Comparison of ENCODE assay signal across 8 mouse cellular contexts in the genomic region with DNA sequence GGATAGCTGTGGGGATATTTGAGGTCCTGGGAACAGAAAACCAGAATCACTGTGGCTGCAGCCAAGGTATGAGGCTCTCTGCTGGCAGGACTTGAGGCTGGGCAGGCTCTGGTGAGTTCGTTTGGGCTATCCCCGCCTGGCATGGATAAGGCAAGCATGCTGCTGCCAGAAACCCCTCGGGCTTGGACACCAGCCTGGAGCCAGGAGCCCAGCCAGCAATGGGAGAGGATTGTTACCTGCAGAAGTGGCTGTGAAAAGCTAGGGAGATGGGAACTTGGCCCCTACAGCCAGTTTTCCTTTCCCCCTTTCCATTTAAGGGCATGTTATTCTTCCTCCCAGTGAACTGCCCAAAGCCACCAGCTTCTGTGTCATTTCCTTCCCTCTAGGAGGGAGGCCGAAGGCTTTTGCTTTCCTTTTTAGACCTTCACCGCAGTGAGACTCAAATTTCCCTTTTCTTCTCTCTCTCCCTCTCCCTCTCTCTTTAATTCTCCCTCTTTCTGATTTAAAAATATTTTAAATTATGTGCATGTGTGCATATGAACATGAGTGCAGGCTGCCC. TPM values are rescaled to one million over a fixed set of nuclear protein-coding genes. Genes with fewer than 3 reads are reported as not detected.
DNase-seq lines count a peak whose midpoint lies in the region; ATAC-seq and TF ChIP-seq lines count a peak whose summit lies in the region.

No protein-coding gene starts in this region.

- H3K4me3 ChIP-seq in liver, adult 2 months (ENCODE audit: insufficient read depth, low read depth, low read length) = no peak overlapping the region
- H3K4me3 ChIP-seq in heart, embryonic 14.5 days (ENCODE audit: control insufficient read depth in 1 of 2, insufficient read depth in 1 of 2, low read depth in 1 of 2, low read length in 2 of 2) = no peak overlapping the region
- H3K4me3 ChIP-seq in lung, postnatal 0 days (ENCODE audit: low read depth, low read length) = no peak overlapping the region

- H3K9ac ChIP-seq in liver, adult 2 months (ENCODE audit: low read depth, low read length) = no peak overlapping the region
- no peak overlapping the region for H3K9ac ChIP-seq in heart, embryonic 14.5 days (ENCODE audit: low read length)
- H3K9ac ChIP-seq in lung, postnatal 0 days (replicated peaks; ENCODE audit: low read depth) = no peak overlapping the region

- no peak for TF ChIP-seq CTCF in liver, adult 2 months (IDR thresholded peaks at IDR 0.05; ENCODE audit: low read depth, low read length)
- TF ChIP-seq CTCF in lung, postnatal 0 days (IDR thresholded peaks at IDR 0.05) = no peak

- H3K9me3 ChIP-seq in heart, embryonic 14.5 days (ENCODE audit: control insufficient read depth, low read length) = no peaks in the 10 kb centered on the region
- H3K9me3 ChIP-seq in lung, postnatal 0 days (ENCODE audit: low read length) = no peaks in the 10 kb centered on the region

- H3K27me3 ChIP-seq in liver, adult 2 months (ENCODE audit: control insufficient read depth, insufficient read depth, low read length) = no peaks in the 10 kb centered on the region
- no peaks in the 10 kb centered on the region for H3K27me3 ChIP-seq in heart, embryonic 14.5 days (ENCODE audit: control insufficient read depth, insufficient read depth, low read length)
- no peaks in the 10 kb centered on the region for H3K27me3 ChIP-seq in lung, postnatal 0 days (replicated peaks; ENCODE audit: insufficient read depth, low read length)

- H3K4me1 ChIP-seq in liver, adult 2 months (ENCODE audit: control insufficient read depth, insufficient read depth, low read length) = no peaks in the 10 kb centered on the region; the same call in 1 of the 2 replicates
- peaks cover 12 to 18% of the 10 kb centered on the region in 2 experiments for H3K4me1 ChIP-seq in heart, embryonic 14.5 days (ENCODE audit: control insufficient read depth in 2 of 2, insufficient read depth in 2 of 2, low read length in 2 of 2)
- H3K4me1 ChIP-seq in lung, postnatal 0 days (ENCODE audit: insufficient read depth, low read depth, low read length) = peaks cover 3% of the 10 kb centered on the region; the same call in 1 of the 2 replicates

- 64% methylated on average over 5 of the region's 5 CpGs for WGBS in liver, adult 2 months
- WGBS in heart, embryonic 14.5 days = 37% methylated on average over 5 of the region's 5 CpGs
- 49% methylated on average over 5 of the region's 5 CpGs for WGBS in lung, postnatal 0 days

- TF ChIP-seq POLR2A in liver, adult 2 months (IDR thresholded peaks at IDR 0.05; ENCODE audit: extremely low read depth, insufficient read depth, low read length) = no peak

- DNase-seq in liver, adult 2 months (ENCODE audit: extremely low read depth, low read depth, low spot score) = peak; percentile 24
- no peak for DNase-seq in liver
- DNase-seq in cerebellum, adult 9-11 months = peak; percentile 57
- DNase-seq in lung, postnatal 0 days (ENCODE audit: low spot score) = peak; percentile 56
- no peak for DNase-seq in urinary bladder, postnatal 36 days (ENCODE audit: low spot score in 2 of 2)
- no peak for DNase-seq in adrenal gland, postnatal 14 days
- no peak for DNase-seq in natural killer cell, adult 2 months (ENCODE audit: low spot score in 2 of 2)

- no peak for TF ChIP-seq EP300 in lung, postnatal 0 days (IDR thresholded peaks at IDR 0.05)

- no peak overlapping the region for H3K27ac ChIP-seq in liver, adult 2 months (replicated peaks; ENCODE audit: insufficient read depth, low read depth, low read length)
- peak overlapping the region in 1 of 2 experiments; percentile 37; a peak in 2 of 4 replicates for H3K27ac ChIP-seq in heart, embryonic 14.5 days (replicated peaks in 1 of 2; ENCODE audit: control insufficient read depth in 1 of 2, insufficient read depth in 1 of 2, low read depth in 2 of 2, low read length in 2 of 2)
- H3K27ac ChIP-seq in lung, postnatal 0 days (ENCODE audit: low read length) = peak overlapping the region; percentile 1; the same call in 1 of the 2 replicates

- H3K79me2 ChIP-seq in liver, adult 2 months (ENCODE audit: control insufficient read depth, insufficient read depth, low read length) = no peaks in the 10 kb centered on the region

- peak overlapping the region; percentile 7; the same call in 1 of the 2 replicates for H3K4me2 ChIP-seq in heart, embryonic 14.5 days (ENCODE audit: low read length)
- no peak overlapping the region for H3K4me2 ChIP-seq in lung, postnatal 0 days (replicated peaks; ENCODE audit: low read depth, low read length)

- no peaks in the 10 kb centered on the region for H3K36me3 ChIP-seq in liver, adult 2 months (ENCODE audit: control insufficient read depth, insufficient read depth, low read length)
- no peaks in the 10 kb centered on the region for H3K36me3 ChIP-seq in heart, embryonic 14.5 days (ENCODE audit: control insufficient read depth, insufficient read depth, low read length)
- no peaks in the 10 kb centered on the region for H3K36me3 ChIP-seq in lung, postnatal 0 days (ENCODE audit: insufficient read depth, low read length)

- no peak for ATAC-seq in heart, embryonic 14.5 days (ENCODE audit: insufficient number of reproducible peaks, insufficient read depth, low FRiP score, low read depth)
- peak; percentile 26; the same call in 1 of the 2 replicates for ATAC-seq in lung, postnatal 0 days

RNA-seq across cellular contexts. Expression of gene Pllp, which starts 15.2 kb away (rescaled TPM):
- total RNA-seq in liver, adult 2 months (2014; rRNA removed) = 8.1 and 8.6 TPM in 2 replicates
- 41.8 and 44.1 TPM in 2 replicates for polyA plus RNA-seq in liver, adult 2 months (2012; rRNA removed)
- not detected in 2 replicates for polyA plus RNA-seq in heart, embryonic 14.5 days (2014; fragmentation: Nextera tagmentation; extraction: Ambion mirVana)
- polyA plus RNA-seq in lung, postnatal 0 days (2015; fragmentation: Nextera tagmentation; extraction: Ambion mirVana) = 22.8 and 29.1 TPM in 2 replicates
- total RNA-seq in adrenal gland, postnatal 14 days (2021) = 0.86 and 1.6 TPM in 2 replicates

RNA-seq across cellular contexts. Expression of gene Ccl22, which starts 34.2 kb away (rescaled TPM):
- 0.28 and 4.4 TPM in 2 replicates for total RNA-seq in liver, adult 2 months (2014; rRNA removed)
- 0.24 and 0.32 TPM in 2 replicates for polyA plus RNA-seq in liver, adult 2 months (2012; rRNA removed)
- polyA plus RNA-seq in heart, embryonic 14.5 days (2014; fragmentation: Nextera tagmentation; extraction: Ambion mirVana) = not detected in 2 replicates
- polyA plus RNA-seq in lung, postnatal 0 days (2015; fragmentation: Nextera tagmentation; extraction: Ambion mirVana) = 0.45 TPM in 2 replicates
- total RNA-seq in adrenal gland, postnatal 14 days (2021) = 0.37 and 2.3 TPM in 2 replicates

RNA-seq across cellular contexts. Expression of gene Arl2bp, which starts 44.8 kb away (rescaled TPM):
- 4.2 and 4.8 TPM in 2 replicates for total RNA-seq in liver, adult 2 months (2014; rRNA removed)
- polyA plus RNA-seq in liver, adult 2 months (2012; rRNA removed) = 5.9 and 7.7 TPM in 2 replicates
- polyA plus RNA-seq in heart, embryonic 14.5 days (2014; fragmentation: Nextera tagmentation; extraction: Ambion mirVana) = 54.1 and 60.8 TPM in 2 replicates
- polyA plus RNA-seq in lung, postnatal 0 days (2015; fragmentation: Nextera tagmentation; extraction: Ambion mirVana) = 120 and 135 TPM in 2 replicates
- 60.1 and 71.0 TPM in 2 replicates for total RNA-seq in adrenal gland, postnatal 14 days (2021)

Comparison
In these comparisons a context has a peak if more than half of its experiments do, and no peak if none do; other contexts are left out.
1. DNase-seq: peak in liver, adult 2 months (single experiment), cerebellum, adult 9-11 months (single experiment) and lung, postnatal 0 days (single experiment); none in liver (single experiment), urinary bladder, postnatal 36 days (0 of 2), adrenal gland, postnatal 14 days (single experiment) and natural killer cell, adult 2 months (0 of 2).
2. RNA of gene Pllp, which starts 15.2 kb away (polyA plus RNA-seq): 41.8 to 44.1 TPM in liver, adult 2 months and 22.8 to 29.1 TPM in lung, postnatal 0 days; not detected in heart, embryonic 14.5 days; every median in the first group is over 10 times any median in the second.